17 mouse cellular contexts compared by ENCODE assay signal in the genomic region with DNA sequence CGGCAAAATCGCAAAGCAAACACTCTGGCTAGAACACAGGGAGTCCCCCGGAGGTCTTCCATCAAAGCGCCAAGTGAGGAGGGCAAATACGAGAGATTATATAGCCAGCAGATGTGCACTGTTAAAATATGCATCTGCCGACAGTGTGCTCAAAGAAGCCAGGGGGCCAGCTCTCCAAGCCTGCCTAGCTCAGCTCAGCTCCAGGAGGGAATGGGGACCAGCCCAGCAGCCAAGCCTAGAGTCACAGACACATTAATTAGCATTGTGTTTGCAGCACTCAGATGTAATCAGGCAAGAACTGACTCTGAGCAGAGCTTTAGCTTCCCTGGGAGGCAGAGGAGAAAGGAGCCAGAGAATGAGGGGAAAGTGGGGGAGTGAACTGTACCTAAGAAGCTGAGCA.
DNase-seq lines count a peak whose midpoint lies in the region; ATAC-seq lines count a peak whose summit lies in the region.
"Had no signal": no experiment of that assay in that cellular context is flagged by ENCODE, and none has a peak within 500 bp of the region (broad histone marks: within the 10 kb centered on the region; RNA-seq: fewer than 3 reads in every experiment).

No protein-coding gene starts in this region.

- H3K9me3 ChIP-seq in embryonic facial prominence, embryonic 11.5 days (replicated peaks; ENCODE audit: control insufficient read depth, low read length): no peaks in the 10 kb centered on the region
- no peaks in the 10 kb centered on the region for H3K9me3 ChIP-seq in embryonic facial prominence, embryonic 10.5 days
- no peaks in the 10 kb centered on the region for H3K9me3 ChIP-seq in embryonic facial prominence, embryonic 14.5 days (ENCODE audit: control insufficient read depth, low read length)
- H3K9me3 ChIP-seq in hindbrain, embryonic 14.5 days (ENCODE audit: control insufficient read depth, low read length): no peaks in the 10 kb centered on the region
- H3K9me3 ChIP-seq in midbrain, embryonic 16.5 days (replicated peaks; ENCODE audit: control insufficient read depth, low read length, poor library complexity, severe bottlenecking): no peaks in the 10 kb centered on the region
- H3K9me3 ChIP-seq: limb, embryonic 13.5 days had no signal

- peak; percentile 17 for DNase-seq in embryonic facial prominence, embryonic 11.5 days (ENCODE audit: low spot score)
- DNase-seq in embryonic facial prominence, embryonic 10.5 days (ENCODE audit: low spot score): no peak
- peak; percentile 45 for DNase-seq in embryonic facial prominence, embryonic 14.5 days (ENCODE audit: low spot score)
- no peak for DNase-seq in hindbrain, embryonic 14.5 days (ENCODE audit: low spot score)
- no peak for DNase-seq in left cerebral cortex, postnatal 10 days (ENCODE audit: extremely low spot score in 1 of 2, low spot score in 2 of 2)
- DNase-seq in adipocyte (ENCODE audit: low spot score): no peak
- DNase-seq in cerebellum, postnatal 36 days: no peak
- DNase-seq: cerebellum, adult 11 months; gastrocnemius, postnatal 36 days; kidney, adult 2 months; kidney, postnatal 36 days; liver, postnatal 0 days; right cerebral cortex, postnatal 14 days had no signal

- no peaks in the 10 kb centered on the region for H3K4me1 ChIP-seq in embryonic facial prominence, embryonic 11.5 days (ENCODE audit: control insufficient read depth, insufficient read depth, low read length)
- peaks cover 13% of the 10 kb centered on the region; the same call in 1 of the 2 replicates for H3K4me1 ChIP-seq in embryonic facial prominence, embryonic 10.5 days
- 0 out of 2 replicates have a peak, but pooled peaks cover 5% of the 10 kb centered on the region for H3K4me1 ChIP-seq in embryonic facial prominence, embryonic 14.5 days (ENCODE audit: control insufficient read depth, insufficient read depth, low read length)
- peaks cover 10% of the 10 kb centered on the region; the same call in 1 of the 2 replicates for H3K4me1 ChIP-seq in hindbrain, embryonic 14.5 days (replicated peaks; ENCODE audit: control insufficient read depth, insufficient read depth, low read length)
- peaks cover 14% of the 10 kb centered on the region; the same call in 1 of the 2 replicates for H3K4me1 ChIP-seq in midbrain, embryonic 16.5 days (ENCODE audit: control insufficient read depth, insufficient read depth, low read length)

- no peak overlapping the region for H3K4me2 ChIP-seq in embryonic facial prominence, embryonic 11.5 days (ENCODE audit: low read depth, low read length)
- no peak overlapping the region for H3K4me2 ChIP-seq in embryonic facial prominence, embryonic 14.5 days (ENCODE audit: low read depth, low read length)
- no peak overlapping the region for H3K4me2 ChIP-seq in hindbrain, embryonic 14.5 days (replicated peaks)
- no peak overlapping the region for H3K4me2 ChIP-seq in midbrain, embryonic 16.5 days (ENCODE audit: low read length)
- H3K4me2 ChIP-seq: heart, embryonic 11.5 days; limb, embryonic 13.5 days had no signal

- H3K36me3 ChIP-seq in embryonic facial prominence, embryonic 11.5 days (replicated peaks; ENCODE audit: control insufficient read depth, insufficient read depth, low read depth, low read length): no peaks in the 10 kb centered on the region
- H3K36me3 ChIP-seq in embryonic facial prominence, embryonic 10.5 days (replicated peaks): no peaks in the 10 kb centered on the region
- H3K36me3 ChIP-seq in embryonic facial prominence, embryonic 14.5 days (ENCODE audit: control insufficient read depth, insufficient read depth, low read length): no peaks in the 10 kb centered on the region
- H3K36me3 ChIP-seq in hindbrain, embryonic 14.5 days (replicated peaks; ENCODE audit: control insufficient read depth, insufficient read depth): no peaks in the 10 kb centered on the region; the same call in 1 of the 2 replicates
- H3K36me3 ChIP-seq in midbrain, embryonic 16.5 days (ENCODE audit: control insufficient read depth, insufficient read depth, low read length): no peaks in the 10 kb centered on the region
- H3K36me3 ChIP-seq: limb, embryonic 13.5 days had no signal

- 17% methylated on average over 6 of the region's 6 CpGs for WGBS in embryonic facial prominence, embryonic 11.5 days
- 27% methylated on average over 6 of the region's 6 CpGs for WGBS in embryonic facial prominence, embryonic 10.5 days
- 25% methylated on average over 6 of the region's 6 CpGs for WGBS in embryonic facial prominence, embryonic 14.5 days
- WGBS in hindbrain, embryonic 14.5 days: 16% methylated on average over 6 of the region's 6 CpGs
- WGBS in midbrain, embryonic 16.5 days: 12% methylated on average over 6 of the region's 6 CpGs

- intact Hi-C loops in left cerebral cortex, postnatal 10 days (cut with DNase I): no loop called here

- no peak overlapping the region for H3K4me3 ChIP-seq in embryonic facial prominence, embryonic 11.5 days (ENCODE audit: low read depth, low read length)
- H3K4me3 ChIP-seq in embryonic facial prominence, embryonic 10.5 days: no peak overlapping the region
- no peak overlapping the region for H3K4me3 ChIP-seq in embryonic facial prominence, embryonic 14.5 days (ENCODE audit: low read depth, low read length)
- no peak overlapping the region for H3K4me3 ChIP-seq in hindbrain, embryonic 14.5 days (replicated peaks; ENCODE audit: low read length)
- H3K4me3 ChIP-seq in midbrain, embryonic 16.5 days (ENCODE audit: low read depth, low read length): no peak overlapping the region
- H3K4me3 ChIP-seq: limb, embryonic 13.5 days had no signal

- H3K27ac ChIP-seq in embryonic facial prominence, embryonic 11.5 days (replicated peaks; ENCODE audit: low read depth, low read length): no peak overlapping the region
- no peak overlapping the region for H3K27ac ChIP-seq in embryonic facial prominence, embryonic 10.5 days (replicated peaks)
- no peak overlapping the region for H3K27ac ChIP-seq in embryonic facial prominence, embryonic 14.5 days (replicated peaks; ENCODE audit: low read depth, low read length)
- H3K27ac ChIP-seq in hindbrain, embryonic 14.5 days: peak overlapping the region; percentile 60
- no peak overlapping the region for H3K27ac ChIP-seq in midbrain, embryonic 16.5 days (ENCODE audit: low read length)
- H3K27ac ChIP-seq: limb, embryonic 13.5 days; macrophage had no signal

- no peaks in the 10 kb centered on the region for H3K27me3 ChIP-seq in embryonic facial prominence, embryonic 11.5 days (ENCODE audit: control insufficient read depth, insufficient read depth, low read length)
- 0 out of 2 replicates have a peak, but pooled peaks cover 15% of the 10 kb centered on the region for H3K27me3 ChIP-seq in embryonic facial prominence, embryonic 10.5 days (replicated peaks; ENCODE audit: low read depth, poor library complexity, severe bottlenecking)
- H3K27me3 ChIP-seq in embryonic facial prominence, embryonic 14.5 days (replicated peaks; ENCODE audit: control insufficient read depth, insufficient read depth, low read length): no peaks in the 10 kb centered on the region
- H3K27me3 ChIP-seq in hindbrain, embryonic 14.5 days (ENCODE audit: control insufficient read depth, insufficient read depth, low read length): no peaks in the 10 kb centered on the region
- H3K27me3 ChIP-seq in midbrain, embryonic 16.5 days (ENCODE audit: control insufficient read depth, insufficient read depth, low read depth, low read length): no peaks in the 10 kb centered on the region

- no peak overlapping the region for H3K9ac ChIP-seq in embryonic facial prominence, embryonic 11.5 days (replicated peaks; ENCODE audit: low read length)
- no peak overlapping the region for H3K9ac ChIP-seq in embryonic facial prominence, embryonic 14.5 days (ENCODE audit: low read depth, low read length)
- no peak overlapping the region for H3K9ac ChIP-seq in hindbrain, embryonic 14.5 days
- H3K9ac ChIP-seq in midbrain, embryonic 16.5 days (ENCODE audit: low read depth, low read length): no peak overlapping the region
- H3K9ac ChIP-seq: limb, embryonic 13.5 days; liver, postnatal 0 days had no signal

- no peak for ATAC-seq in embryonic facial prominence, embryonic 11.5 days (replicated peaks; ENCODE audit: insufficient number of reproducible peaks, low FRiP score, low TSS enrichment, low read depth)
- ATAC-seq in embryonic facial prominence, embryonic 14.5 days (ENCODE audit: low read depth): 0 out of 2 replicates have a peak, but pooled peaks have one; percentile 19
- peak; percentile 45; the same call in 1 of the 2 replicates for ATAC-seq in hindbrain, embryonic 14.5 days (ENCODE audit: low FRiP score)
- ATAC-seq in midbrain, embryonic 16.5 days: peak; percentile 56; the same call in 1 of the 2 replicates
- ATAC-seq: liver, postnatal 0 days had no signal

Comparison
In these comparisons a context has a peak if more than half of its experiments do, and no peak if none do; other contexts are left out.
1. DNase-seq: peak in embryonic facial prominence, embryonic 11.5 days (single experiment) and embryonic facial prominence, embryonic 14.5 days (single experiment); none in embryonic facial prominence, embryonic 10.5 days (single experiment), hindbrain, embryonic 14.5 days (single experiment), left cerebral cortex, postnatal 10 days (0 of 2), adipocyte (single experiment) and cerebellum, postnatal 36 days (0 of 2).